Mouse (Mus musculus) hindbrain, embryonic 12.5 days (tissue): ENCODE data around the gene Gm12248. TPM values are rescaled to one million over a fixed set of nuclear protein-coding genes. Genes with fewer than 3 reads are reported as not detected.
A peak's percentile ranks its signal among the peaks of the same experiment; 100 is the strongest.

Experiments used
- ATAC-seq: fragments of 200-750 bp; cut with Nextera tagmentation; 2 replicates; pipeline ENCODE4 v1.8.0; 2017; ENCODE audit warnings: moderate TSS enrichment; ENCODE audit not compliant: low FRiP score
- H3K27ac ChIP-seq: fragments of 300-500 bp; sonication (generic); 2 replicates; pipeline ENCODE4 v1.5.1; 2016; ENCODE audit warnings: mild to moderate bottlenecking
- H3K27me3 ChIP-seq: fragments of 300-500 bp; sonication (generic); 2 replicates; pipeline ENCODE4 v1.6.1; 2016; ENCODE audit warnings: mild to moderate bottlenecking
- H3K36me3 ChIP-seq: fragments of 300-500 bp; sonication (generic); 2 replicates; pipeline ENCODE4 v1.6.1; 2016; ENCODE audit warnings: mild to moderate bottlenecking
- H3K4me1 ChIP-seq: fragments of 300-500 bp; sonication (generic); 2 replicates; pipeline ENCODE4 v1.6.1; 2016
- H3K4me2 ChIP-seq: fragments of 300-500 bp; sonication (generic); replicated peaks from 2 replicates; pipeline ENCODE4 v1.6.1; 2016; ENCODE audit warnings: mild to moderate bottlenecking
- H3K4me3 ChIP-seq: fragments of 300-500 bp; sonication (generic); 2 replicates; pipeline ENCODE4 v1.5.1; 2016; ENCODE audit warnings: mild to moderate bottlenecking
- H3K9ac ChIP-seq: fragments of 300-500 bp; sonication (generic); 2 replicates; pipeline ENCODE4 v1.6.1; 2016; ENCODE audit warnings: mild to moderate bottlenecking, moderate library complexity
- H3K9me3 ChIP-seq: fragments of 300-500 bp; sonication (generic); replicated peaks from 2 replicates; pipeline ENCODE4 v1.6.1; 2016; ENCODE audit warnings: mild to moderate bottlenecking
- WGBS: fragments of 180-500 bp; shearing (Covaris S2); methylation state at CpG from one replicate; pipeline ENCODE4 v1.1.7; 2016; 5-methylcytosine and 5-hydroxymethylcytosine counted together
- polyA plus RNA-seq: library from polyadenylated mRNA; unstranded; fragments of >200 nt; fragmentation: Nextera tagmentation; extraction: Ambion mirVana; gene quantifications from 2 replicates; pipeline ENCODE4 v1.2.1, GENCODE M21; 2016

Gm12248 gene
- polyA plus RNA-seq, 1 experiment from 2014 or later = 0.14 TPM

DNA sequence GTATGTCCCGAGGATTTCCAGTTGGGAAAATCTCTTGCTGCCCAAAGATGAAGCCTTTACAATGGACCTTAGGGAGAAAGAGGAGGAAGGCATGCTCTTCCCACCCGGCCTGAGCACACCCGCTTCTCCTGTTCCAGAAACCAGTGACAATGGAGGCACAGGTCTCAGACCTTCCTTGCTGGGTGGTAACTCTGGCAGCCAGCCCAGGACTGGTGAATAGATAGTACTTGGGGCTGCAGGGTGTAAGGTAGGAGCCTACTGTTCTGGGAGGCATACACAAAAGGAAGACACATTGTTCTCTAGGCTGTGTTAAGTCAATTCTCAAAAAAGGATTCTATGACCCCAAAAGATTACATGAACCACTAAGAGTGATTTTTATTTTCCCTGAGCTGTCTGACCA lies 27.7 kb upstream of the Gm12248 start:
- H3K27me3 ChIP-seq = no peaks in the 10 kb centered on the region
- no peak overlapping the region for H3K27ac ChIP-seq
- H3K9ac ChIP-seq = no peak overlapping the region
- H3K36me3 ChIP-seq = peaks cover 93% of the 10 kb centered on the region
- 82% methylated on average over 3 of the region's 3 CpGs for WGBS
- H3K4me3 ChIP-seq = no peak overlapping the region
- H3K9me3 ChIP-seq = no peaks in the 10 kb centered on the region
- H3K4me1 ChIP-seq = no peaks in the 10 kb centered on the region
- H3K4me2 ChIP-seq = no peak overlapping the region
- ATAC-seq = no peak

GRCm38 (mm10) chr11:58117044-58117652 lies 24.2 kb upstream of the Gm12248 start:
- H3K27ac ChIP-seq = no peak overlapping the region
- ATAC-seq = no peak
- no peaks in the 10 kb centered on the region for H3K9me3 ChIP-seq
- 86% methylated on average over 10 of the region's 10 CpGs for WGBS
- peaks cover 97% of the 10 kb centered on the region for H3K36me3 ChIP-seq
- no peak overlapping the region for H3K4me2 ChIP-seq
- no peaks in the 10 kb centered on the region for H3K4me1 ChIP-seq
- no peak overlapping the region for H3K9ac ChIP-seq
- no peak overlapping the region for H3K4me3 ChIP-seq
- no peaks in the 10 kb centered on the region for H3K27me3 ChIP-seq

DNA sequence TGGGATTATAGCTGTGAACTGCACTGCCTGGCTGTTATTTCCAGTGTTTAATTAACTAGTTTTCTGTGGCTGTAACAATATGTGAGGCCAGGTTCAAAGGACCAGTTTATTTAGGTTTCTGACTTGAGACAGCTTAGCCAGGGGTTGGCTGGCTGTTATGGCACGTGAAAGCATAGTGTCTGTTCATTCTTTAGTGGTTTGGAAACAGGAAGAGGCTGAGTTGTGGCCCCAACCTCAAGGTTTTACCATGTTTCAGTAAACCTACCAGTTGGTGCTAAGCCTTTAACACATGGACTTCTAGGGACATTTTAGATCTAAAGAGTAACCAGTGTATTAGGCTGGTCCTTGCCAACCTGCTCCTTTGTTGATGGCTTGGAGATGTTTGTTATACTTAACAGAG lies 23.6 kb upstream of the Gm12248 start:
- Histone ChIP-seq H3K27ac (no peak overlapping the region), H3K4me3 (no peak overlapping the region), H3K36me3 (peaks cover 97% of the 10 kb centered on the region), H3K4me1 (no peaks in the 10 kb centered on the region), H3K4me2 (no peak overlapping the region), H3K9ac (no peak overlapping the region), H3K27me3 (no peaks in the 10 kb centered on the region), H3K9me3 (no peaks in the 10 kb centered on the region)
- WGBS = 89% methylated on average over 1 of the region's 1 CpGs
- no peak for ATAC-seq

GRCm38 (mm10) chr11:58107664-58108337 lies 14.9 kb upstream of the Gm12248 start:
- 93% methylated on average over 4 of the region's 4 CpGs for WGBS
- Histone ChIP-seq H3K27ac (no peak overlapping the region), H3K9me3 (no peaks in the 10 kb centered on the region), H3K9ac (no peak overlapping the region), H3K4me3 (no peak overlapping the region), H3K4me2 (no peak overlapping the region), H3K36me3 (peaks cover 35% of the 10 kb centered on the region), H3K4me1 (peaks cover 21% of the 10 kb centered on the region), H3K27me3 (no peaks in the 10 kb centered on the region)
- ATAC-seq = no peak

GRCm38 (mm10) chr11:58107009-58107408 lies 14.1 kb upstream of the Gm12248 start:
- H3K9ac ChIP-seq = no peak overlapping the region
- no peak overlapping the region for H3K4me2 ChIP-seq
- no peaks in the 10 kb centered on the region for H3K9me3 ChIP-seq
- no peak for ATAC-seq
- H3K27me3 ChIP-seq = no peaks in the 10 kb centered on the region
- peaks cover 25% of the 10 kb centered on the region for H3K4me1 ChIP-seq
- peaks cover 27% of the 10 kb centered on the region for H3K36me3 ChIP-seq
- 42% methylated on average over 3 of the region's 3 CpGs for WGBS
- no peak overlapping the region for H3K4me3 ChIP-seq
- no peak overlapping the region for H3K27ac ChIP-seq

GRCm38 (mm10) chr11:58104351-58104791 lies 11.4 kb upstream of the Gm12248 start:
- H3K4me3 ChIP-seq = peak overlapping the region; percentile 94
- H3K4me2 ChIP-seq = peak overlapping the region; percentile 83
- H3K9ac ChIP-seq = peak overlapping the region; percentile 88
- no peaks in the 10 kb centered on the region for H3K27me3 ChIP-seq
- no peaks in the 10 kb centered on the region for H3K9me3 ChIP-seq
- H3K4me1 ChIP-seq = peaks cover 25% of the 10 kb centered on the region
- peaks cover under 1% of the 10 kb centered on the region; the same call in 1 of the 2 replicates for H3K36me3 ChIP-seq
- ATAC-seq = peak; percentile 60
- under 1% methylated on average over 24 of the region's 24 CpGs for WGBS
- H3K27ac ChIP-seq = peak overlapping the region; percentile 84

- WGBS = under 1% methylated on average over 55 of the region's 55 CpGs
Measured at GRCm38 (mm10) chr11:58103697-58104306, 10.9 kb upstream of the Gm12248 start, which contains the start of gene Cnot8. TSS of gene Cnot8 (plus strand) at chr11:58104153.

DNA sequence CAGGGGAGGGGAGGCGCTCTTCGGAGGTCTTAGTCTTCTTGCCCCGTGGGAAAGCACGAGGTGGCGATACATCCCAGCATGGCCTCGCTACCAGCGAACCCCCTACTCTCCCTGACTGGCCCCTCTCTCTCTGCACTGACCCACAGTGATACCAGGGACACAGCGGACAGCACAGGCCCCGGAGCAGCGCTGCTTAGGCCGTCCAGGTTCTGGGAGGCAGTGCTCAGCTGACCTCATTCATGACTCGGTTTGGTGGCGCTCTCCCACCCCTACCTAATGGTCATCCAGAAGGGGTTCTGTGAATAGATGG lies 10.4 kb upstream of the Gm12248 start:
- peak; percentile 65 for ATAC-seq
- H3K9ac ChIP-seq = peak overlapping the region; percentile 65
- peaks cover 25% of the 10 kb centered on the region for H3K4me1 ChIP-seq
- H3K4me2 ChIP-seq = peak overlapping the region; percentile 83
- 61% methylated on average over 13 of the region's 13 CpGs for WGBS
- no peaks in the 10 kb centered on the region for H3K9me3 ChIP-seq
- H3K4me3 ChIP-seq = peak overlapping the region; percentile 94
- peak overlapping the region; percentile 64 for H3K27ac ChIP-seq
- no peaks in the 10 kb centered on the region for H3K36me3 ChIP-seq
- peaks cover 8% of the 10 kb centered on the region for H3K27me3 ChIP-seq

More at GRCm38 (mm10) chr11:58103697-58104306, 10.9 kb upstream of the Gm12248 start, which contains the start of gene Cnot8:
- peak within 1 kb of the TSS; percentile 94 for H3K4me3 ChIP-seq
- H3K4me2 ChIP-seq = peak within 1 kb of the TSS; percentile 83
- peak; percentile 96 for ATAC-seq
- H3K27me3 ChIP-seq = peaks cover 2% of the 10 kb centered on the region
- H3K27ac ChIP-seq = peak within 1 kb of the TSS; percentile 84
- H3K9me3 ChIP-seq = no peaks in the 10 kb centered on the region
- peak within 1 kb of the TSS; percentile 88 for H3K9ac ChIP-seq
- H3K36me3 ChIP-seq = no peaks in the 10 kb centered on the region
- peaks cover 25% of the 10 kb centered on the region for H3K4me1 ChIP-seq

GRCm38 (mm10) chr11:58102581-58103343 lies 9.8 kb upstream of the Gm12248 start:
- Histone ChIP-seq H3K4me1 (peaks cover 25% of the 10 kb centered on the region), H3K9me3 (no peaks in the 10 kb centered on the region), H3K27me3 (peaks cover 12% of the 10 kb centered on the region), H3K36me3 (no peaks in the 10 kb centered on the region), H3K4me3 (0 out of 2 replicates have a peak overlapping the region, but pooled peaks have one; percentile 94), H3K4me2 (peak overlapping the region; percentile 83), H3K9ac (peak overlapping the region; percentile 65), H3K27ac (0 out of 2 replicates have a peak overlapping the region, but pooled peaks have one; percentile 64)
- 89% methylated on average over 9 of the region's 9 CpGs for WGBS
- no peak for ATAC-seq

- peaks cover 18% of the 10 kb centered on the region for H3K27me3 ChIP-seq
- no peak overlapping the region for H3K27ac ChIP-seq
- 92% methylated on average over 3 of the region's 3 CpGs for WGBS
Measured at GRCm38 (mm10) chr11:58102146-58102545, 9.2 kb upstream of the Gm12248 start.

DNA sequence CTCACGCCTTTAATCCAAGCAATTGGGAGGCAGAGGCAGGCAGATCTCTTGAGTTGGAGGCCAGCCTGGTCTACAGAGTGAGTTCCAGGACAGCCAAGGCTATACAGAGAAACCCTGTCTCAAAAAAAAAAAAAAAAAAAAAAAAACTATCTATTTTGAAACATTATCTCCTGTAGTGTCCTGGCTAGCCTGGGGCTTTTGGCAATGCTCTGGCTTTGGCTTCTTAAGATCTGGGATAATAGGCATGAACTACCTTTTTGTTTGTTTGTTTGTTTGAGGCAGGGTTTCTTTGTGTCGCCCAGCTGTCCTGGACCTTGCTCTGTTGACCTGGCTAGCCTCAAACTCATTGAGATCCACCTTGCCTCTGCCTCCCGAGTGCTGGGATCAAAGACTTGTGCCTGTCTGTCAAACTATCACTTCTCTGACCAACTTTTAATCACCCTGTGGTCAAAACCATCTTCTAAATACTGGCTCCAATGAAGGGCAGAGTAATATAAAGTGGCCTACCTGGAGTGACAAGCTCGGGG lies 8.3 kb upstream of the Gm12248 start:
- 82% methylated on average over 4 of the region's 4 CpGs for WGBS
- peaks cover 24% of the 10 kb centered on the region for H3K4me1 ChIP-seq

More at GRCm38 (mm10) chr11:58102146-58102545, 9.2 kb upstream of the Gm12248 start:
- Histone ChIP-seq H3K9me3 (no peaks in the 10 kb centered on the region), H3K4me3 (no peak overlapping the region), H3K4me1 (peaks cover 24% of the 10 kb centered on the region), H3K9ac (no peak overlapping the region), H3K4me2 (no peak overlapping the region), H3K36me3 (no peaks in the 10 kb centered on the region)
- no peak for ATAC-seq

GRCm38 (mm10) chr11:58100006-58100405 lies 7.1 kb upstream of the Gm12248 start:
- Histone ChIP-seq H3K36me3 (no peaks in the 10 kb centered on the region), H3K27ac (no peak overlapping the region), H3K9me3 (no peaks in the 10 kb centered on the region), H3K4me3 (no peak overlapping the region), H3K9ac (no peak overlapping the region), H3K4me2 (no peak overlapping the region), H3K27me3 (peaks cover 32% of the 10 kb centered on the region), H3K4me1 (peaks cover 19% of the 10 kb centered on the region)
- ATAC-seq = no peak
- WGBS = 86% methylated on average over 2 of the region's 2 CpGs

More for the DNA sequence above, 8.3 kb upstream of the Gm12248 start:
- H3K27me3 ChIP-seq = peaks cover 26% of the 10 kb centered on the region
- H3K4me2 ChIP-seq = no peak overlapping the region
- H3K4me3 ChIP-seq = no peak overlapping the region
- H3K9me3 ChIP-seq = no peaks in the 10 kb centered on the region
- no peak overlapping the region for H3K9ac ChIP-seq
- H3K27ac ChIP-seq = no peak overlapping the region
- ATAC-seq = no peak
- no peaks in the 10 kb centered on the region for H3K36me3 ChIP-seq
